Mouse (Mus musculus): ENCODE data around the gene Nde1. TPM values are rescaled to one million over a fixed set of nuclear protein-coding genes. Genes with fewer than 3 reads are reported as not detected.

Gene Nde1
- polyA plus RNA-seq (2015; fragmentation: Nextera tagmentation; extraction: Ambion mirVana): 120 and 121 TPM in 2 replicates

DNA sequence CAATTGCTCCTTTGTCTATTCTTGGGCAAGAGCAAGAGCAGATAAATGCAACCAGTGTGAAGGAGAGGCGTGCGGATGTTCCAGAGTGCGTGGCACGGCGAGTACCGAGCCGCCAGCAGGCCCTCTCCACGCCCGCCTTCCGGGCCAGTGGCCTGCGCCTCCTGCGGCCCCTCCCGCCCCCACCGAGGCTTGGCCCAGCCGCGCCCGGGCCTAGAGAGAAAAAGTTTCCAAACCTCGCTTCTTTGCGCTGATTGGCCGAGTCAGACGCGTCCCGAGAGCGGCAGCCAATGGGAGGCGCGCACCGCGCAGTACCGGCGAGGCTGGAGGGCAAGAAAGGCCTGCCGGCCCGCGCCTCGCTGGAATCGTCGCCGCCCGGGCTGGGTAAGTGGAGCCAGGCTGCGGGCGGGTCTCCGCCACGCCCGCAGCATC is at the start of gene Nde1, which contains the start of gene Marf1:
Nde1 (plus strand) TSS at position 288 of the 429 bp plus-strand sequence.
Marf1 (minus strand) TSS at position 364 of the 429 bp plus-strand sequence.
- peak within 1 kb of the TSS; percentile 90 for H3K9ac ChIP-seq
- WGBS: under 1% methylated on average over 36 of the region's 43 CpGs
- peak; percentile 93 for ATAC-seq (ENCODE audit: low FRiP score, low read depth)
- peak within 1 kb of the TSS; percentile 78 for H3K4me3 ChIP-seq
- no peaks in the 10 kb centered on the region for H3K27me3 ChIP-seq
- H3K4me1 ChIP-seq: peaks cover 31% of the 10 kb centered on the region
- peak within 1 kb of the TSS; percentile 87 for H3K27ac ChIP-seq
- H3K36me3 ChIP-seq: peaks cover 2% of the 10 kb centered on the region
- H3K4me2 ChIP-seq (replicated peaks): peak within 1 kb of the TSS; percentile 74
- no peaks in the 10 kb centered on the region for H3K9me3 ChIP-seq

DNA sequence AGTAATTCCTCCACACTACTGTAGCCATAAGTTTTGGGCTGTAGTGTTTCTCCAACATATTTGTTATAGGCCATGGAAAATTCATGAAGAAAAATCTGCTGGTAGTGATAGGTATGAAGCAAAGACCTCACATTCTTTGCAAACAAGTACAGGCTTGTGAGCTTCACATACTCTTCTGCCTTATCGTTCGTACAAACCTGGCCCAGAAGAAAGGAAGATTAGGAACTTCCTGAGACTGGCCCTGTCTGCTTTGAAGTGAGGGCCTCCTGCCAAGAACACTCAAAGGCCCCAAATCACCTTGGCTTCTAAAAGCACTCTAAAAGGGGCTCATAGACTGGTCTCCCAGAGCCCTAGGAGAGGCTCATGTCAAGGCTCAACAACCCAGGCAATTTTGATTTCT is 45.8 kb upstream of the Nde1 start:
- Histone ChIP-seq H3K4me2 (replicated peaks) (no peak overlapping the region), H3K27ac (no peak overlapping the region), H3K9ac (no peak overlapping the region), H3K36me3 (peaks cover 79% of the 10 kb centered on the region), H3K27me3 (no peaks in the 10 kb centered on the region), H3K9me3 (no peaks in the 10 kb centered on the region), H3K4me1 (no peaks in the 10 kb centered on the region), H3K4me3 (no peak overlapping the region)
- ATAC-seq (ENCODE audit: low FRiP score, low read depth): no peak
- WGBS: 61% methylated on average over 2 of the region's 2 CpGs

DNA sequence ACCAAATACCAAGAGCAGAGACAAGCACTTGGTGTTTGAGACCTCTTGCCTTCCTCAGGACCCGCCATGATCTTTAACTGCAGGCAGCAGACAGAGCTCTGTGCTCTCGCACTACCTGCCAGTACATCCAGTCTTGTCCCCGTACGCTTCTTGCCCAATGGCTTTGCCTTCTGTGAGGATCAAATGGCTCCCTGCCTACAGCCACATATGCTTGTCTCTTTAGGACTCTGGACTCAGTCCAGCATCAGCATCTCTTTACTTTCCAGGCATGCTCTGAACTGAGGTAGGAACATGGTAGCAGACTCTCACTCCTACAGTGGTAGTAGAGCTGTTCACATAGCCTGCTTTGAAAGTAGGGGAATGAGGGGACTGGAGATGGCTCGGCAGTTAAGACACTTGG is 42.1 kb upstream of the Nde1 start:
- ATAC-seq (ENCODE audit: low FRiP score, low read depth): no peak
- no peak overlapping the region for H3K27ac ChIP-seq
- no peak overlapping the region for H3K9ac ChIP-seq
- 93% methylated on average over 5 of the region's 5 CpGs for WGBS
- H3K4me2 ChIP-seq (replicated peaks): no peak overlapping the region
- H3K9me3 ChIP-seq: no peaks in the 10 kb centered on the region
- H3K4me3 ChIP-seq: no peak overlapping the region
- no peaks in the 10 kb centered on the region for H3K27me3 ChIP-seq
- peaks cover 86% of the 10 kb centered on the region for H3K36me3 ChIP-seq
- no peaks in the 10 kb centered on the region for H3K4me1 ChIP-seq

DNA sequence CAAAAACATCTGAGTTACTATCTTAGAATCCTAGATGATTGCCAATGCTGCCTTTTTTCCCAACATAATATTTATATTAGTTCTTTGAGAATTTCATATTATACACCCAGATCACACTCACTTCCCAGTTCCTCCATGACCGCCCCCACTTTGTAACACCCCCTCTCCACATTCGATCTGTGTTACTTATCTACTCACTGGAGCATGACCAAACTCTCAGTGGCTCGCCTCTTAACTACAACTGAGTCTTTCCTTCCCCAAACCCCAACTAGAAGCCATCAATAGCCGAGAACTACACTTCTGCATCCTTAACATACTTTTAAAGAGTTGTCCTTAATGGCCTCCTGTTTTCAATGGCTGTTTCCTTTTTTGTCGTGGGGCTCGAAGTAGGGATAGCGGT is 41.5 kb upstream of the Nde1 start:
- Histone ChIP-seq H3K27me3 (no peaks in the 10 kb centered on the region), H3K27ac (no peak overlapping the region), H3K9me3 (no peaks in the 10 kb centered on the region), H3K4me3 (no peak overlapping the region), H3K9ac (no peak overlapping the region), H3K4me1 (no peaks in the 10 kb centered on the region), H3K36me3 (peaks cover 86% of the 10 kb centered on the region), H3K4me2 (replicated peaks) (no peak overlapping the region)
- 98% methylated on average over 7 of the region's 7 CpGs for WGBS
- no peak for ATAC-seq (ENCODE audit: low FRiP score, low read depth)

DNA sequence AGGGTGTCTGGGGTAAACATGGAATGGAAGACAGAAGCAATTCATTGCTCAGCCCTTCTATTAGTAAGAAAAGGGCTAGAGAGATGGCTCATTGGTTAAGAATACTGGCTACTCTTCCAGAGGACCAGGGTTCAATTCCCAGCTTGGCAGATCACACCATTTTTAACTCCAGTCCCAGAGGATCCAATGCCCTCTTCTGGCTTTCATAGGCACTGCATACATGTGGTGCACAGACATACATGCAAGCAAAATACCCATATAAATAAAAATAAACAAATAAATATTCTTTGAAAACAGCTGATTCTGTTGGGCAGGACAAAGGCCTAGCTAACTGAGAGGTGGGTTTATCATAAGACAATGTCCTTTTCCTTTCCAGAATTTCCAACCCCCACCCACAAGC is 40.5 kb upstream of the Nde1 start:
- Histone ChIP-seq H3K27ac (no peak overlapping the region), H3K27me3 (no peaks in the 10 kb centered on the region), H3K9ac (no peak overlapping the region), H3K4me1 (no peaks in the 10 kb centered on the region), H3K36me3 (peaks cover 86% of the 10 kb centered on the region), H3K4me3 (no peak overlapping the region), H3K9me3 (no peaks in the 10 kb centered on the region), H3K4me2 (replicated peaks) (no peak overlapping the region)
- ATAC-seq (ENCODE audit: low FRiP score, low read depth): no peak

DNA sequence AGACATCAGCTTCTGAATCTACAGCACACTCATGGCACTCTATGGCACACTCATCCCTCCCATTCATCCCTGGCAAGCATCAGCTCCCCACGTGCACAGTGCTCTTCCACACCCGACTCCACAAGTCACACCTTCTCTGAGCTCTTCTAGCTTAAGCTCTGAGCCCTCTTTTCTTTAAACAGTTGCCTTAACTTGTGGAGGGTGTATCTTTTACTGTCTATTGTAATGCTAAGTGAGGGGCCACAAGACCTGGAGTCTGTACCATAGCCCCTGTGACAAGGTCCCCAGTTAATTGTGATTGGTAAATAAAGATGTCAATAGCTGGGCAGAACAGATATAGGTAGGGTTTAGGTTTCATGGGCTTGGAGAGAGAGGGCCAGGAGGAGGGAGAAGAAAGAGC is 39.2 kb upstream of the Nde1 start:
- H3K9ac ChIP-seq: no peak overlapping the region
- no peak overlapping the region for H3K4me3 ChIP-seq
- no peaks in the 10 kb centered on the region for H3K9me3 ChIP-seq
- H3K27ac ChIP-seq: no peak overlapping the region
- peaks cover 94% of the 10 kb centered on the region for H3K36me3 ChIP-seq
- H3K4me2 ChIP-seq (replicated peaks): no peak overlapping the region
- WGBS: 86% methylated on average over 2 of the region's 2 CpGs
- H3K4me1 ChIP-seq: no peaks in the 10 kb centered on the region
- no peaks in the 10 kb centered on the region for H3K27me3 ChIP-seq
- no peak for ATAC-seq (ENCODE audit: low FRiP score, low read depth)

DNA sequence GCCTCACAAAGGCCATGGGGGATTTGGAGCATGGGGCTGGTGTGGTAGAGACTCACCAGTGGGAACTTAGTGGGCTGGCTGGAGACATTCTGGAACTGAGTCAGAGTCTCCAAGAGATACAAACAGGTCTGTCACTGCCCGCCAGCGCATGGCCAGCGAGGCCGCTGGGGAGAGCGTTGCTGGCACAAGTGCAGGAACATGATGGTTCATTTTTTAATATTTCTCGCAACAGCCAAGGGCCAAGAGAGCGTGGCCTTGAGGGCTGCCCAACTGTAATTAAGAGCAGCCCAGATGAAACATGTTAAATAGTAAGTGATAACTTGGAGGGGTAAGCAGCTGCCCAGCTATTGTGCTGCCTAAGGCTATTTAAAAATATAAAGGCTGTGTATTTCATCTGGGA is 38.4 kb upstream of the Nde1 start:
- Histone ChIP-seq H3K9me3 (no peaks in the 10 kb centered on the region), H3K4me2 (replicated peaks) (no peak overlapping the region), H3K4me3 (no peak overlapping the region), H3K4me1 (no peaks in the 10 kb centered on the region), H3K9ac (no peak overlapping the region), H3K27me3 (no peaks in the 10 kb centered on the region), H3K27ac (no peak overlapping the region), H3K36me3 (peaks cover 98% of the 10 kb centered on the region)
- ATAC-seq (ENCODE audit: low FRiP score, low read depth): no peak
- WGBS: 95% methylated on average over 7 of the region's 7 CpGs

DNA sequence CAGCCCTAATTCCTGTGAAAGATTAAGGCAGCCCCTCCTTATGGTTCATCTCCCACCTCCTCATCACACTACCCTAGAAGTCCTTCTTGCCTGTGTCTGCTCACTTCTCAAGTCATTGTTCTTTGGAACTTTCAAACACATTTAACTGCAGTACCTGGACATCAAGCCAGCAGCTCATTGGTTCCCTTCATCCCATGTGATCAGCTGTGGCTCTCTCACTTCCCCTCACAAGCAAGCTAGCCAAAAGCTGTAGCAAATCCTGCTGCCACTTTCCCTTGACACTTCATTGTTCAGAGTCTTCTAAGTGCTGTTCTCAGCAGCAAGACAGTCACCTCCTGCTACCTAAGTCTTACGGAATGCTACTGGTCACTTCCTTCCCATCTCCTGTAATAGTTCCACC is 37.8 kb upstream of the Nde1 start:
- H3K4me1 ChIP-seq: no peaks in the 10 kb centered on the region
- H3K4me3 ChIP-seq: no peak overlapping the region
- no peaks in the 10 kb centered on the region for H3K9me3 ChIP-seq
- H3K9ac ChIP-seq: no peak overlapping the region
- H3K27me3 ChIP-seq: no peaks in the 10 kb centered on the region
- WGBS: 92% methylated on average over 1 of the region's 1 CpGs
- no peak overlapping the region for H3K4me2 ChIP-seq (replicated peaks)
- H3K27ac ChIP-seq: no peak overlapping the region
- no peak for ATAC-seq (ENCODE audit: low FRiP score, low read depth)
- H3K36me3 ChIP-seq: peaks cover 100% of the 10 kb centered on the region

DNA sequence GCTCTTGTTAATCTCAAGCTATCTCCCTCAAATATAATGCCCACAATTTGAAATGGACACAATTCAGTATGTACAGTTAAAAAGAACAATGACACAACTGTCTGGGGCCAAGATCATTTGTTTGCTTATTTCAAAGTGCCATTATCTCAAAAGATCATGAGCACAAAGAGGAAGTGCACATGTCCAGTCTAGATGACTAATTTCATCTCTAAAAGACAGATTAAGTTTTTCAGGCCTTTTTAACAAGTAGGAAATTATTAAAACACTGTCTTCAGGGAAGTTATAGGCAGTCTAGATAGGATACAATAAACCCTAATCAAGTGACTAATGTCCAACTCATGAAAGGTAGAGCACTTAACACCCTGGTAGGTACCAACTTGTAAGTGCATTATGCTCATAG is 34.1 kb upstream of the Nde1 start:
- Histone ChIP-seq H3K27me3 (no peaks in the 10 kb centered on the region), H3K36me3 (peaks cover 98% of the 10 kb centered on the region), H3K9me3 (no peaks in the 10 kb centered on the region), H3K4me2 (replicated peaks) (no peak overlapping the region), H3K9ac (no peak overlapping the region), H3K27ac (no peak overlapping the region), H3K4me3 (no peak overlapping the region), H3K4me1 (no peaks in the 10 kb centered on the region)
- ATAC-seq (ENCODE audit: low FRiP score, low read depth): no peak

DNA sequence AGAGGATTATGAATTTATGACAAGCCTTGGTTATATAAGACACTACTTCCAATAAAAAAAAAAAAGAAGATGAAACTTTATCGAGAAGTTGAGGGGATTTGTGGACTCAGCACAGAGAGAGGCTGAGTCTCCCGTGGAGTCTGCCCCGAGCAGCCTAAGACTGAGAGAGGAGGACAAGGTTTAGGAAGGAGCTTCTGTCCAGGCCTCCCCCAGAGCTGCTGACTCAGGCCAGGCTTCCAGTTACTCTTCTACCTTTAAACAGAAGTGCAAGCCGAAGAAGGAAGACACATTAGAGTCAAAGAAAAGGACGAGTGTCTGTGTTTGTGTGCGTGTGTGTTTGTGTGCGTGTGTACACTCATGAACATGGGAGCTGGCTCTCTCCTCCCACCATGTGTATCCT is 32.3 kb upstream of the Nde1 start:
- Histone ChIP-seq H3K9ac (no peak overlapping the region), H3K27ac (no peak overlapping the region), H3K27me3 (no peaks in the 10 kb centered on the region), H3K9me3 (no peaks in the 10 kb centered on the region), H3K4me1 (no peaks in the 10 kb centered on the region), H3K4me2 (replicated peaks) (no peak overlapping the region), H3K36me3 (peaks cover 98% of the 10 kb centered on the region), H3K4me3 (no peak overlapping the region)
- 91% methylated on average over 7 of the region's 7 CpGs for WGBS
- ATAC-seq (ENCODE audit: low FRiP score, low read depth): no peak

DNA sequence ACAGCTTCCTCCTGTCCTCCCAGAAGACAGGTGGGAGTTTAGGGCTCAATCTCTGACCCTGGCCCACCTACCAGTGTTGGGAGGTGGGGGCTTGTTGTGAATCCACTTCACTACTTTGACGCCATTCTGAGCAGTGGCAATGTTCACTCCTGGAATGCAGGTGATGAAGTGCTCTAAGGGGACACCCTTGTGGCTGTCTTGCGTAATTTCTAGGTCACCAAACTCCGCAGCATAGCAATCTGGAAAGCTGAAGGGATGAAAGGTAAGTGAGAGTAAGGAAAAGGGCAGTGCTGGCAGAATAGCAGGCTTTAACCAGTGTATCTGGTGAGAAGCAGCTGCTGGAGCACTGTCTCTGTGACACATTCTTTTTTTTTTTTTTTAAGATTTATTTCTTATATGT is 31.7 kb upstream of the Nde1 start:
- H3K27ac ChIP-seq: no peak overlapping the region
- ATAC-seq (ENCODE audit: low FRiP score, low read depth): no peak
- H3K4me1 ChIP-seq: no peaks in the 10 kb centered on the region
- H3K9ac ChIP-seq: no peak overlapping the region
- no peak overlapping the region for H3K4me3 ChIP-seq
- no peaks in the 10 kb centered on the region for H3K9me3 ChIP-seq
- no peak overlapping the region for H3K4me2 ChIP-seq (replicated peaks)
- peaks cover 98% of the 10 kb centered on the region for H3K36me3 ChIP-seq
- 88% methylated on average over 3 of the region's 3 CpGs for WGBS
- H3K27me3 ChIP-seq: no peaks in the 10 kb centered on the region

DNA sequence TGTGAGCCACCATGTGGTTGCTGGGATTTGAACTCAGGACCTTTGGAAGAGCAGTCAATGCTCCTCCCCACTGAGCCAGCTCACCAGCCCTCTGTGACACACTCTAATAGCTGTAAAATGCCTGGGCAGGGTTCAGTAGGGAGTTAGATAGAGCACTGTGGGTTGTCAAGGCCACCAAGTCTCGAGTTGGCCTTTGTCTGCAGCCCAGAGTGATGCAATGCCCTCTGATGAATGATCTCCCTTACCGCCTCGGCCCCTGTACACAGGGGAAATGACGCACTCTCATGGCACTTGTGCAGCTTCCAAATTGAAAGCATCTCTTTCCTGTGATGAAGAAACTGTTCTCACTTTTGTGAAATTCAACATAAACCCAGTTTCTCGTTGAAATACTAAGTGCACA is 31.2 kb upstream of the Nde1 start:
- H3K4me3 ChIP-seq: no peak overlapping the region
- no peaks in the 10 kb centered on the region for H3K4me1 ChIP-seq
- no peak overlapping the region for H3K27ac ChIP-seq
- H3K27me3 ChIP-seq: no peaks in the 10 kb centered on the region
- ATAC-seq (ENCODE audit: low FRiP score, low read depth): no peak
- no peaks in the 10 kb centered on the region for H3K9me3 ChIP-seq
- WGBS: 92% methylated on average over 5 of the region's 5 CpGs
- H3K36me3 ChIP-seq: peaks cover 98% of the 10 kb centered on the region
- H3K4me2 ChIP-seq (replicated peaks): no peak overlapping the region
- no peak overlapping the region for H3K9ac ChIP-seq

DNA sequence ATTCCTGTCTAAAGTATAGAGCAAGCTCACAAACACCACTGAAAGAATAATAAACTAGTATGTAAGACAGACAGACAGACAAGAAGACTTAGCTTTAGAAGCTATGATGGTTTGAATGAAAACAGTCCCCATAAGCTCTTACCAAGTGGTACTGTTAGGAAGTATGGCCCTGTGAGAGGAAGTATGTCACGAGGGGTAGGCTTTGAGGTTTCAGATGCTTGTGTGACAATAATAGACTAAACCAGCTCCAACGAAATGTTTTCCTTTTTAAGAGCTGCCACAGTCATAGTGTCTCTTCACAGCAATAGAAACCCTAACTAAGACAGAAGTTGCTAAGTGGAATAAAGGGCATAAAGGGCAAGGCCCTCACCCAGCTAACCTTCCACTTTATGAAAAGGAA is 28.1 kb upstream of the Nde1 start:
- Histone ChIP-seq H3K4me1 (no peaks in the 10 kb centered on the region), H3K36me3 (peaks cover 95% of the 10 kb centered on the region), H3K4me2 (replicated peaks) (no peak overlapping the region), H3K4me3 (no peak overlapping the region), H3K9ac (no peak overlapping the region), H3K27ac (no peak overlapping the region), H3K27me3 (no peaks in the 10 kb centered on the region), H3K9me3 (no peaks in the 10 kb centered on the region)
- 90% methylated on average over 2 of the region's 2 CpGs for WGBS
- no peak for ATAC-seq (ENCODE audit: low FRiP score, low read depth)

Data from limb, embryonic 13.5 days (tissue).